Comparison of ENCODE assay signal across 8 mouse cellular contexts in the genomic region with DNA sequence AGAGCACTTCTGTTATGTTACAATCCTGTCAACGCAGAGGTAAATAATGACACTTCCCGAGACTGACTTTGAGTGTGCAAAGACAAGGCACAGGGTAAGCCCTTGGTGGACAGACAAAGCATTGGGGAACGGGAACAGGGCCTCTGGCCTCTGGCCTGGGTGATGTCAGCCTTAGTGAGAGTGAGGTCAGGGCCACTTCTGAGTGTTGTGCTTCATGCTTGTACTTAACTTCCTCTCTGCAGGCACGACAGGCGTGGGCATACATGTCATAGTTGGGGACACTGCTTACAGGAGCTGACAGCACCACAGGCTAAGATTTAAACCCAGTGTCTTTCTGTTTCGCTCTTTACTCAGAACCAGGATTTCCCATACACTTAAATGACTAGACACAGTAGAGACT. TPM values are rescaled to one million over a fixed set of nuclear protein-coding genes. Genes with fewer than 3 reads are reported as not detected.
DNase-seq lines count a peak whose midpoint lies in the region; ATAC-seq and TF ChIP-seq lines count a peak whose summit lies in the region.

No protein-coding gene starts in this region.

- DNase-seq in heart, adult 2 months: peak in 1 of 2 experiments; percentile 57
- no peak for DNase-seq in heart, postnatal 4 days
- no peak for DNase-seq in embryonic facial prominence, embryonic 10.5 days (ENCODE audit: low spot score)
- peak; percentile 66 to 69 for DNase-seq in lung, postnatal 4 days
- no peak for DNase-seq in gastrocnemius, postnatal 36 days
- no peak for DNase-seq in gastrocnemius, adult 8-10 months (ENCODE audit: low spot score in 2 of 2)
- no peak for DNase-seq in ovary, adult 18-20 months (ENCODE audit: low spot score)

- peaks cover 7% of the 10 kb centered on the region for H3K79me2 ChIP-seq in heart, adult 2 months (replicated peaks; ENCODE audit: control insufficient read depth, insufficient read depth, low read length)

- no peaks in the 10 kb centered on the region for H3K27me3 ChIP-seq in heart, adult 2 months (ENCODE audit: control insufficient read depth, insufficient read depth, low read length)
- no peaks in the 10 kb centered on the region for H3K27me3 ChIP-seq in embryonic facial prominence, embryonic 10.5 days (replicated peaks; ENCODE audit: low read depth, poor library complexity, severe bottlenecking)
- H3K27me3 ChIP-seq in hindbrain, embryonic 13.5 days: no peaks in the 10 kb centered on the region

- H3K9ac ChIP-seq in heart, adult 2 months (ENCODE audit: low read depth, low read length): no peak overlapping the region
- H3K9ac ChIP-seq in hindbrain, embryonic 13.5 days: peak overlapping the region; percentile 67

- peak overlapping the region; percentile 87 for H3K27ac ChIP-seq in heart, adult 2 months
- H3K27ac ChIP-seq in embryonic facial prominence, embryonic 10.5 days (replicated peaks): peak overlapping the region; percentile 2; the same call in 1 of the 2 replicates
- H3K27ac ChIP-seq in hindbrain, embryonic 13.5 days: peak overlapping the region; percentile 89

- no peak overlapping the region for H3K4me3 ChIP-seq in heart, adult 2 months
- peak overlapping the region; percentile 6; the same call in 1 of the 2 replicates for H3K4me3 ChIP-seq in embryonic facial prominence, embryonic 10.5 days
- 0 out of 2 replicates have a peak overlapping the region, but pooled peaks have one; percentile 2 for H3K4me3 ChIP-seq in hindbrain, embryonic 13.5 days

- no peak for TF ChIP-seq CTCF in heart, adult 2 months (IDR thresholded peaks at IDR 0.05)

- WGBS in heart, adult 2 months: 14% methylated on average over 6 of the region's 6 CpGs
- WGBS in embryonic facial prominence, embryonic 10.5 days: 53% methylated on average over 6 of the region's 6 CpGs
- 30% methylated on average over 6 of the region's 6 CpGs for WGBS in hindbrain, embryonic 13.5 days

- no peak for ATAC-seq in hindbrain, embryonic 13.5 days (ENCODE audit: low FRiP score)

- H3K36me3 ChIP-seq in heart, adult 2 months (ENCODE audit: control insufficient read depth, insufficient read depth, low read length): peaks cover 15% of the 10 kb centered on the region
- peaks cover 78% of the 10 kb centered on the region for H3K36me3 ChIP-seq in embryonic facial prominence, embryonic 10.5 days (replicated peaks)
- peaks cover 24% of the 10 kb centered on the region for H3K36me3 ChIP-seq in hindbrain, embryonic 13.5 days

- intact Hi-C loops in heart, adult 2 months (cut with DNase I): no loop called here
- intact Hi-C loops in gastrocnemius, postnatal 36 days (cut with DNase I): no loop called here

- no peaks in the 10 kb centered on the region for H3K9me3 ChIP-seq in embryonic facial prominence, embryonic 10.5 days
- no peaks in the 10 kb centered on the region for H3K9me3 ChIP-seq in hindbrain, embryonic 13.5 days

- TF ChIP-seq EP300 in heart, adult 2 months (IDR thresholded peaks at IDR 0.05; ENCODE audit: insufficient read depth, low read depth, low read length): no peak

- TF ChIP-seq POLR2A in heart, adult 2 months (IDR thresholded peaks at IDR 0.05; ENCODE audit: insufficient read depth, low read depth, low read length): no peak

- peaks cover 42% of the 10 kb centered on the region for H3K4me1 ChIP-seq in heart, adult 2 months (ENCODE audit: control insufficient read depth, insufficient read depth, low read length)
- peaks cover 97% of the 10 kb centered on the region for H3K4me1 ChIP-seq in embryonic facial prominence, embryonic 10.5 days
- H3K4me1 ChIP-seq in hindbrain, embryonic 13.5 days (replicated peaks): peaks cover 97% of the 10 kb centered on the region

- peak overlapping the region; percentile 41 for H3K4me2 ChIP-seq in hindbrain, embryonic 13.5 days

RNA-seq across cellular contexts. Expression of gene A3galt2, which starts 21.7 kb away (rescaled TPM):
- under 1 TPM; 0.08 to 0.16 TPM for total RNA-seq in heart, adult 2 months (2021)
- polyA plus RNA-seq in heart, adult 2 months (2012; rRNA removed): 0.15 and 0.37 TPM in 2 replicates
- under 1 TPM; 0.20 to 0.36 TPM for total RNA-seq in heart, postnatal 4 days (2021)
- polyA plus RNA-seq in embryonic facial prominence, embryonic 10.5 days (2016; fragmentation: Nextera tagmentation; extraction: Ambion mirVana): 0.09 and 0.12 TPM in 2 replicates
- polyA plus RNA-seq in hindbrain, embryonic 13.5 days (2015; fragmentation: Nextera tagmentation; extraction: Ambion mirVana): 0.38 and 0.53 TPM in 2 replicates
- total RNA-seq in gastrocnemius, postnatal 36 days (2021): under 1 TPM; 0.10 to 0.20 TPM
- not detected for total RNA-seq in gastrocnemius, adult 8-10 months (2022)

Comparison
In these comparisons a context has a peak if more than half of its experiments do, and no peak if none do; other contexts are left out.
1. DNase-seq: peak in lung, postnatal 4 days (2 of 2); none in heart, postnatal 4 days (single experiment), embryonic facial prominence, embryonic 10.5 days (single experiment), gastrocnemius, postnatal 36 days (0 of 2), gastrocnemius, adult 8-10 months (0 of 2) and ovary, adult 18-20 months (single experiment).
2. H3K27ac ChIP-seq: peak in every context shown above with its lines; median percentile 89 in hindbrain, embryonic 13.5 days; 87 in heart, adult 2 months; 2 in embryonic facial prominence, embryonic 10.5 days.